Mouse (Mus musculus) lung, embryonic 15.5 days (tissue): ENCODE results near the gene Sgms1. TPM values are rescaled to one million over a fixed set of nuclear protein-coding genes. Genes with fewer than 3 reads are reported as not detected.
"Not testable (repeated sequence)": the region's sequence is repeated elsewhere in the genome, so short reads cannot be mapped to it uniquely, and the experiment has no call there.

Source experiments
- ATAC-seq: fragments of 200-750 bp; cut with Nextera tagmentation; 2 replicates; pipeline ENCODE4 v1.8.0; 2017; ENCODE audit warnings: moderate number of reproducible peaks, borderline replicate concordance; ENCODE audit not compliant: low FRiP score, low TSS enrichment; ENCODE audit errors: extremely low read depth
- H3K27ac ChIP-seq: fragments of 300-500 bp; sonication (generic); 2 replicates; pipeline ENCODE4 v1.5.1; 2015; ENCODE audit warnings: moderate library complexity, mild to moderate bottlenecking, inconsistent platforms
- H3K27me3 ChIP-seq: fragments of 300-500 bp; sonication (generic); 2 replicates; pipeline ENCODE4 v1.6.1; 2015; ENCODE audit warnings: inconsistent platforms
- H3K36me3 ChIP-seq: fragments of 300-500 bp; sonication (generic); 2 replicates; pipeline ENCODE4 v1.6.1; 2015; ENCODE audit warnings: inconsistent platforms
- H3K4me1 ChIP-seq: fragments of 300-500 bp; sonication (generic); 2 replicates; pipeline ENCODE4 v1.6.1; 2015; ENCODE audit warnings: inconsistent platforms
- H3K4me2 ChIP-seq: fragments of 300-500 bp; sonication (generic); 2 replicates; pipeline ENCODE4 v1.6.1; 2015; ENCODE audit warnings: inconsistent platforms, mild to moderate bottlenecking, moderate library complexity
- H3K4me3 ChIP-seq: fragments of 300-500 bp; sonication (generic); 2 replicates; pipeline ENCODE4 v1.5.1; 2015; ENCODE audit warnings: mild to moderate bottlenecking, inconsistent platforms
- H3K9ac ChIP-seq: fragments of 300-500 bp; sonication (generic); 2 replicates; pipeline ENCODE4 v1.6.1; 2015; ENCODE audit warnings: inconsistent platforms
- H3K9me3 ChIP-seq: fragments of 300-500 bp; sonication (generic); 2 replicates; pipeline ENCODE4 v1.6.1; 2016; ENCODE audit warnings: inconsistent platforms
- WGBS: fragments of 180-500 bp; shearing (Covaris S2); methylation state at CpG from one replicate; pipeline ENCODE4 v1.1.7; 2015; 5-methylcytosine and 5-hydroxymethylcytosine counted together
- polyA plus RNA-seq: library from polyadenylated mRNA; unstranded; fragments of >200 nt; fragmentation: Nextera tagmentation; extraction: Ambion mirVana; gene quantifications from 2 replicates; pipeline ENCODE4 v1.2.1, GENCODE M21; 2015

The Sgms1 gene
- polyA plus RNA-seq, 1 experiment from 2014 or later, result 54.7 TPM

DNA sequence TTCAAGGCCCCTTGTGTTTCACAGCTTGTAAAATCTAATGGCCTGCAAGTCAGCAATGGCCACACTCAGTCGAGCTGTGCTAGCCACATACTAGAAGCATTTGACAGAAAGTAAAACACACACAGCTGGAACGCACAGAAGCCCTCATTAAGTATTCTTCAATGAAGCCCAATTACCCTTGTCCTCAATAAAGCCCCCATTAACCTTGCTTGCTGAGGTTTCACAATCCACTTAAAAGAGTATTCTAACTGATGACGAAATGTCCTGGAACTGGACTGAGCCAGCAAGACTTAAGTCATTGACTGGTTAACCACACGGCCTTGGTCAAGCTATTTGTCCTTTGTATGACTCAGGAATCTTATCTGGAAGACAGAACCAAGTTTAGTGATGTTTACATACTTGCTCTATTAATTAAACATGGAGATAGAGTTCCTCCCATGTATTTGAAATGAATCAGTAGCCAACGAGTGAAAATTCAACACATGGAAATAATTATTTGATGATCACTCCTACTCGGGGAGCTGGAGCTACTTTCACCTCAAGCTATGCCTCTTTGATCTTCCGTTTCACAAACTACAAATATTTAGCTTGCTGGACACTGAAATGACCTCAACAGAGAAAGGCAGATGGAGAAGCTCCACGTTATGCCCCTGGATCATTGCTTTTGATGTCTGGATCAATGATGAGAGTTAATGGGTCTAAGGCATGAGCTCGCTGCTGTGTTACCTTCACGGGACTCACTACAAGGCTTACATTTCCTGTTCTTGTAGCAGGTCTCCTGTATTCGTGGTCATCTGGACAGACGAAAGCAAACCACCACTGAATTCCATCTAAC, 69.8 kb downstream of the Sgms1 start:
- no peak; the same call in 1 of the 2 replicates for ATAC-seq
- H3K4me1 ChIP-seq, result peaks cover 42% of the 10 kb centered on the region
- H3K27me3 ChIP-seq, result 0 out of 2 replicates have a peak, but pooled peaks cover 5% of the 10 kb centered on the region
- no peaks in the 10 kb centered on the region for H3K36me3 ChIP-seq
- H3K9ac ChIP-seq, result no peak overlapping the region
- 39% methylated on average over 12 of the region's 12 CpGs for WGBS
- H3K4me3 ChIP-seq, result no peak overlapping the region
- no peak overlapping the region for H3K27ac ChIP-seq
- H3K9me3 ChIP-seq, result no peaks in the 10 kb centered on the region
- no peak overlapping the region for H3K4me2 ChIP-seq

DNA sequence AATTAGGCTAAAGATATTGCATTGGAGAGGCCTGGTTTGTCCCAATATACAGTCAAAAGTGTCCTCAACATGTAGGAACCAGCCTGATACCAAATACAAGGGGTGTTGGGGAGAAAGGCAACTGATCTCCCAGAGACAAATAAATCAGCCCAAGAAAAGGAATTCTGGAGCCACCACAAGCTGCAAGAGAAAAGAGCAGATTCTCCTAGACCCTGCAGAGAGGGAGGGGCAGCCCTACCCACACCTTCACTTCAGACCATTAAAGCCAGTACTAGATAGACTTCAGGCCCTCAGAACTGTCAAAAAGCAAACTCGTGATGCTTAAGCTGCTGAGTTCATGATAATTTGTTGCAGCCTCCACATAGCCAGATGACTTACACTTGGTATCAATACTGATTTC, 70.5 kb downstream of the Sgms1 start:
- 61% methylated on average over 1 of the region's 1 CpGs for WGBS
- Histone ChIP-seq H3K9ac (no peak overlapping the region), H3K27ac (no peak overlapping the region), H3K4me2 (no peak overlapping the region), H3K9me3 (no peaks in the 10 kb centered on the region), H3K36me3 (no peaks in the 10 kb centered on the region), H3K27me3 (0 out of 2 replicates have a peak, but pooled peaks cover 5% of the 10 kb centered on the region), H3K4me3 (no peak overlapping the region), H3K4me1 (peaks cover 37% of the 10 kb centered on the region)
- ATAC-seq, result no peak

DNA sequence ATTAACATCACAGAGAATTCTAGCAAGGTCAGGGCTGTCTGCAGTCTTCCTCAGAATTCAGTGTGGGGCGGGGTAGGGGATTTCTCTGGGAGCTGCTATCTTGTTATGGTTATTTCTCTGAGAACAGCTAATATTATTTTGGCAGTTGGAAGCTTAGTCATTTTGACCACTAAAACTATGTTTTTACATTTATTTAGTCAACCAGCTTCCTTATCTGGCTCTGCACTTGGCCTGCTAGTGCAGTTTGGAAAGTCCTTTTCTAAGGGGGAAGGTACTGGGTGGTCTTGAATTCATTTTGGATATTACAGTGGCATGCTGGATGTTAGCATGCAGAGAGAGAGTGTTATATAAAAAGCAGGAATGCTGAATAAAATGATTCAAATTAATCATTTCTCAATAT, 72.2 kb downstream of the Sgms1 start:
- not testable (repeated sequence) for H3K27ac ChIP-seq, H3K27me3 ChIP-seq, H3K9ac ChIP-seq, H3K4me3 ChIP-seq, H3K4me2 ChIP-seq, H3K9me3 ChIP-seq, H3K36me3 ChIP-seq, ATAC-seq
- H3K4me1 ChIP-seq, result peaks cover 32% of the 10 kb centered on the region
- WGBS, result 81% methylated on average over 1 of the region's 1 CpGs

DNA sequence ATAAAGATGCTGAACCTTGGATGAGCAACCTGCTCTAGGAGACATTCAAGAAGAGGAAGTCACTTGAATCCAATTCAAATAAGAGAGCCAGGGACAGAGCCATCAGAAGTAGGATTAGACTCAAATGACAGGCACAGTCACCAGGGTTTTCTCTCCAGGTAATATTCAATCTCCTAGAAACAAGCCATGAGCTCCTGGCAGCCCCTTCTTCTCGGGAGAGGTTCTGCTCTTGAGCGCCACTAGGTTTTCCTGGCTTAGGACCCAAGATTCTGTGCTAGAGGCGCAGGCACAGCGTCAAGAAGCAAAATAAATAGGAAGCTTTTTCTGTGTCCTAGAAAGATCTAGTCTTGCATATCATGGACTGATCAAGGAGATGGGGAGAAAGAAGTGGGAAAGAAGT, 76.2 kb downstream of the Sgms1 start:
- H3K9me3 ChIP-seq, result no peaks in the 10 kb centered on the region
- 91% methylated on average over 4 of the region's 4 CpGs for WGBS
- no peaks in the 10 kb centered on the region for H3K27me3 ChIP-seq
- H3K27ac ChIP-seq, result no peak overlapping the region
- no peak overlapping the region for H3K4me2 ChIP-seq
- no peak for ATAC-seq
- H3K9ac ChIP-seq, result no peak overlapping the region
- H3K4me3 ChIP-seq, result no peak overlapping the region
- no peaks in the 10 kb centered on the region for H3K36me3 ChIP-seq
- H3K4me1 ChIP-seq, result no peaks in the 10 kb centered on the region

DNA sequence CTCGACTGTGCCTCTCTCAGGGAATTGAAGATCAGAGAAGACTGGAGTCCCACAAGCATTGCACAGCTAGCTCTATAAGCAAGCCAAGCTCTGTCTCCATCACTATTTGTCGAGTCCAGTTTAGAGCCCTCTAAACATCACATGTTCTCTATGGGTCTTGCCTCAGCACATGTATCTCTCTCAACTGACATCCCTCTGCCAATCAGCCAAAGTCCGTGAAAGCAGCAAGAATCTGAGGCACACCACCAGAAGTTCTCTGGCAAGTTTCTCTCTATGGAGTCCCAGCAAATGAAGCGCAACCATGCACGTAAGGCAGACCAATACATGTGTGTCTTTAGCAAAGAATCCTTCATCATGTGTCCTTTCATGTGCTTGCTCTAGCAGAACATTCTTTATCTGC, 77.8 kb downstream of the Sgms1 start:
- Histone ChIP-seq H3K4me1 (no peaks in the 10 kb centered on the region), H3K27ac (no peak overlapping the region), H3K36me3 (no peaks in the 10 kb centered on the region), H3K4me2 (no peak overlapping the region), H3K9me3 (no peaks in the 10 kb centered on the region), H3K27me3 (no peaks in the 10 kb centered on the region), H3K4me3 (no peak overlapping the region), H3K9ac (no peak overlapping the region)
- ATAC-seq, result no peak
- 92% methylated on average over 5 of the region's 5 CpGs for WGBS

DNA sequence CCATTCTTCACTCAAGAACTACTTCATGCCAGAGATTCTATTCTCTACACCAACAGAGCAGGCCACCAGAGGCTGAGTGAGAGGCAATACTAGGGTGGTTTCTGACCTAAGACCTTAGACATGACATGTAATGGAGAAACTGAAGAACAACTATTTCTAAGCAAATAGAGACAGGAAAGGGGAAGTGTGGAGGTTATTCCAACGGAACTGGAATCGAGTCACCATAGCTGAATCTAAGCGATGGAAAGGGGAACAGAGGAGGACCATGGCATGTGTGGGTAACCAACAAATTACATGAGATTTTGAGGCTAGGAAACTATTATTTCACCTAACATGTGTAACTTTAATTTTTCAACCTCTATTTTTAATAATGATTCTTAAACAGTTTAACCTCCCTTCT, 78.5 kb downstream of the Sgms1 start:
- no peaks in the 10 kb centered on the region for H3K9me3 ChIP-seq
- no peak overlapping the region for H3K4me2 ChIP-seq
- no peaks in the 10 kb centered on the region for H3K27me3 ChIP-seq
- WGBS, result 78% methylated on average over 3 of the region's 3 CpGs
- H3K4me3 ChIP-seq, result no peak overlapping the region
- no peak overlapping the region for H3K27ac ChIP-seq
- ATAC-seq, result no peak
- no peaks in the 10 kb centered on the region for H3K36me3 ChIP-seq
- H3K4me1 ChIP-seq, result 0 out of 2 replicates have a peak, but pooled peaks cover 2% of the 10 kb centered on the region
- H3K9ac ChIP-seq, result no peak overlapping the region

DNA sequence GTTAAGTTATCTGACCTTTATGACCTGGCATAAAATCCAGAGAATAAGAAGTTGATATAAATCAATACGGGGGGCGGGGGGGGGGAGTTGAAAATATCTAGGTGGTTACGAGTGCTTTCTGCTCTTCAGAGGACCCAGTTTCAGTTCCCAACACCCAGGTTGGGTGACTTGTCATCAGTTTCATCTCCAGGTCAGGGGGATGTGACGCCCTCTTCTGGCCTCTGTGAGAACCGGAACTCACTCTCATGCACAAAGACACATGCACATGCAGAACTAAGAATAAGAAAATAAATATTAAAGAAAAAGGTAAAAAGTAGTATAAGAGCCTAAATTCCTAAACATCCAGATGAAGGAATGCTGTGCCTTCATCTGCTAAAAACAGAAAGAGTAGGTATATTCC, 79.0 kb downstream of the Sgms1 start:
- no peaks in the 10 kb centered on the region for H3K9me3 ChIP-seq
- H3K4me2 ChIP-seq, result no peak overlapping the region
- no peak overlapping the region for H3K9ac ChIP-seq
- H3K27me3 ChIP-seq, result no peaks in the 10 kb centered on the region
- H3K4me3 ChIP-seq, result no peak overlapping the region
- 88% methylated on average over 5 of the region's 5 CpGs for WGBS
- peaks cover 6% of the 10 kb centered on the region for H3K4me1 ChIP-seq
- no peak for ATAC-seq
- H3K27ac ChIP-seq, result no peak overlapping the region
- H3K36me3 ChIP-seq, result no peaks in the 10 kb centered on the region

DNA sequence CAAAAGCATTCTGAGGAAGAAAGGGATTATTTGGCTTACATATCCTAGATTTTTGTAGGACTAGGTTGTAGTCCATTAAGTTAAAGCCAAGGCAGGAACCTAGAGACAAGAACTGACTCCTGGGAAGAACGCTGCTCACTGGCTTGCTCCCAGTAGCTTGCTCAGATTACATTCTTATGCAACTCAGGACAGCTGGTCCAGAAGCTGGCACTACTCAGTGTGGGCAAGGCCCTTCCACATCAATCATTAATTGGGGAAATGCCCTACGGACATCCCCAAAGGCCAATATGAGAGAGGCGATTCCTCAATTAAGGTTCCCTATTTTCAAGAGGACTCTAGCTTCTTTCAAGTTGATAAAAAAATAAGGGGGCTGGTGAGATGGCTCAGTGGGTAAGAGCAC, 80.2 kb downstream of the Sgms1 start:
- H3K4me3 ChIP-seq, result no peak overlapping the region
- no peaks in the 10 kb centered on the region for H3K36me3 ChIP-seq
- H3K27me3 ChIP-seq, result no peaks in the 10 kb centered on the region
- 82% methylated on average over 3 of the region's 3 CpGs for WGBS
- ATAC-seq, result no peak
- no peak overlapping the region for H3K9ac ChIP-seq
- peaks cover 18% of the 10 kb centered on the region for H3K4me1 ChIP-seq
- H3K27ac ChIP-seq, result no peak overlapping the region
- H3K9me3 ChIP-seq, result no peaks in the 10 kb centered on the region
- no peak overlapping the region for H3K4me2 ChIP-seq

DNA sequence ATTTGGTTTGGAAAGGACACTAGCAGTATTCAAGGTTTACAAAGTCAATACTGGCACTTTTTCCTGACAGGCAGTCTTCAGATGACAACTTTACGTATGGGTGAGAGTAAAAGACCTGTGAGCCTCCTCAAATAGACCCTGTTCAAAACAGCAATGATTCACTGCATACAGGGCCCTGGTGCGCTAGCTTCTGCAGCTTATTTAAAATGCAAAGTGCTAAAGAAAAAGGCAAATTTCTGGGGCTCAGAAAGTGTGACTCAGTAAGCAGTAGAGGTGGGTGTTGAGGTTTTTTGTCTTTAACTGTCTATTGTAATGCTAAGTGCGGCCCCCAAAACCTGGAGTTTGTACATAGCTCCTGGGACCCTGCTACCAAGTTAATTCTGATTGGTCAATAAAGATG, 81.2 kb downstream of the Sgms1 start:
- Histone ChIP-seq H3K9me3 (no peaks in the 10 kb centered on the region), H3K4me2 (no peak overlapping the region), H3K4me3 (no peak overlapping the region), H3K36me3 (no peaks in the 10 kb centered on the region), H3K4me1 (peaks cover 28% of the 10 kb centered on the region), H3K27me3 (no peaks in the 10 kb centered on the region), H3K9ac (no peak overlapping the region), H3K27ac (no peak overlapping the region)
- 88% methylated on average over 3 of the region's 3 CpGs for WGBS
- no peak for ATAC-seq

DNA sequence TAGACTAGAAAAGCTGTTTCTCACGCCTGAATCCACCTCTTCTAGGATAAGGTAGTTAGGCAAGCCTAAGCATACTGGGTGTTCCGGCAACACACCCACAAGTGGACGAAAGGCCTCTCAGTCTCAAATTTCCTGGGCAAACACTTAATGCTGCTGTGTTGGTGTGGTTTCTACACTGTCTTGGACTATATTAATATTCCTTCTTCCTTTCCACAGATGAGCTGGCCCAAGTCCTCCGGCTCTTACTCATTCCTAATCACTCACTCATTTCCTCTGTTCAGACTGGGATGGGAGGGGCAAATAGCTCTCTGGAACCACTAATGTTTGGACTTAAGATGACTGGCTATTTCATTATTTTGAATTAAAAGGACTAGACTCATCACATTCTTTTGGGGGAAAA, 84.6 kb downstream of the Sgms1 start:
- no peak overlapping the region for H3K9ac ChIP-seq
- WGBS, result 15% methylated on average over 4 of the region's 4 CpGs
- ATAC-seq, result peak; percentile 94
- H3K4me2 ChIP-seq, result peak overlapping the region; percentile 39
- H3K27ac ChIP-seq, result peak overlapping the region; percentile 96
- H3K9me3 ChIP-seq, result no peaks in the 10 kb centered on the region
- H3K27me3 ChIP-seq, result no peaks in the 10 kb centered on the region
- peaks cover 39% of the 10 kb centered on the region for H3K4me1 ChIP-seq
- no peaks in the 10 kb centered on the region for H3K36me3 ChIP-seq
- no peak overlapping the region for H3K4me3 ChIP-seq

DNA sequence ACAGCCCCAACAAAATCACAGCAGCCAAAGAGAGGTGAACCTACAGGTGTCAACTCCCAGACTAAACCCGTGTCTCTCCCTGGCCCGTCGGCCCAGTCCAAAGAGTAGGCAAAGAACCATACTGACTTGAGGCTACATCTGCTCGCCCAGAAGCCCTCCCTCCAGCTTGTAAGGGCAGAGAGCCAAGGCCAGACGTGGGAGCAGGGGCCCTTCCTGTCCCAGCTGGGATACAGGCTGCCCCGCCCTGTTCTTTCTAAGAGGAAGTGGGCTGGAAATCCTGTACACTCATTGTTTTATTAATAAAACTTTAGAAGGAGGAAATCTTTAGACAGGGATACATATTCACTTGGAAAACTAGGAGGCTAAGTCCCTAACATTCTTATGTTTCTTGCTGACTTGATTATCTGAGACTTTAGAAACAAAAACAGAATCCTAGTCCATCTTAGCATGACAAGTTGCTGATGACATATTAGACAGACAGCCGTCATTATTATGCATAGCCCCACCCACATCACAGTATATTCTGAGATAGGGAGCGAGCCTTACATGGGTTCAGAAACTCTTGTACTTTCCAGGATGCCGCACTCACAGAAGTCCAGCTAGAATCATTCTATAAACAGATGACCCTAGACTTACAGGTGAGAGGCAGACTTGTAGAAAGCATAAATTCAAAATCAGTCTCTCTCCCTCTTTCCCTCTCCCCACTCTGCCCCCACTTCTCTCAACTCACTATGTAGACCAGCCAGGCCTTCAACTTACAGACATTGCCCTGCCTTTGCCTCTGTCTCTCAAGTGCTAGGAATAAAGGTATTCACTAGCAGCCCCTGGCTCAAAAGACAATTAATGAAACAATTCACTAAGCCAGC, 85.3 kb downstream of the Sgms1 start:
- H3K9ac ChIP-seq, result no peak overlapping the region
- peaks cover 39% of the 10 kb centered on the region for H3K4me1 ChIP-seq
- no peaks in the 10 kb centered on the region for H3K36me3 ChIP-seq
- no peak overlapping the region for H3K4me3 ChIP-seq
- H3K4me2 ChIP-seq, result peak overlapping the region; percentile 39
- peak overlapping the region; percentile 96 for H3K27ac ChIP-seq
- 29% methylated on average over 9 of the region's 9 CpGs for WGBS
- peak; percentile 81 for ATAC-seq
- no peaks in the 10 kb centered on the region for H3K9me3 ChIP-seq
- no peaks in the 10 kb centered on the region for H3K27me3 ChIP-seq

DNA sequence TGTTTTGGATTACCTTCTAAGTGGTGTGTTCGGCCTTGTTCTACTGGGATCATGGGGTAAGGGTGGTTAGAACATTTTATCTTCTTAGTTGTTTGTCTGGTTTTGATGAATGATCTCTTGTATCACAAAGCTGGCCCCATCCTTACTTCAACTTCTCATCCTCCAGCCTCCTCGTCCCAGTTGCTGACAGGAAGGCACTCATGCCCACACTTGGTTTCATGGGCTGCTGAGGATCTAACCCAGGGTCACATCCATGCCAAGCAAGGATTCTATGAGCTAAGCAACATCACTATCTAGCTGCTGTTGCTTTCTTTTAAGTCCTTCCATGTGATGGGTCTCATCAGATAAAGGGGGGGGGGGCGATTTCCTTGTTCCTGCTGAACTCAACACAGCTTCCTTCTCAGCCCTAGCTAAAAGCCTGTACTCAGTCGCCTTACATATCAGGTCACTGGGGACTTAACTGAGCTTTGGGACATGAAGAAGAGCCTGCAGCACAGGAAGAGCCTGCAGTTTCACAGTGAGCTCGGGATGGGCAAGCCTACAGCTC, 86.6 kb downstream of the Sgms1 start:
- Histone ChIP-seq H3K4me3 (no peak overlapping the region), H3K27me3 (no peaks in the 10 kb centered on the region), H3K4me2 (no peak overlapping the region), H3K9ac (no peak overlapping the region), H3K9me3 (no peaks in the 10 kb centered on the region), H3K27ac (no peak overlapping the region), H3K36me3 (no peaks in the 10 kb centered on the region), H3K4me1 (peaks cover 48% of the 10 kb centered on the region)
- WGBS, result 68% methylated on average over 5 of the region's 5 CpGs
- no peak for ATAC-seq
